In the genomic region with DNA sequence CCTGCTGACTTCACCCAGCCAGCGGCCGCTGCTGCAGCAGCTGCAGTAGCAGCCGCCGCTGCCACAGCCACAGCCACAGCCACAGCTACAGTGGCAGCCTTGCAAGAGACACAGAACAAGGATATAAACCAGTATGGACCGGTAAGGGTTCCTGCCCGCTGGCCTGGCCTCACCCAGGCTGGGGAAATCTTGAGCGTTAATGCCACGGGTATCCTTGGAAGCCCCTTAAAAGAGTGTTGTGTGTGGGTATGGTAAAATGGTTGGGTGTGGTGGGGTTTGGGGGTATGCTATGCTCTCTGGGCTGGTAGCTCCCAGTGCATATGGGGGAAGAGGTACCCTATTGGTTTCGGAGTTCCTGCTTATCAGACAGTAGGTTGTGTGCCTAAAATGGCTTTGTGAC, we compare ENCODE assay signal across 13 mouse cellular contexts. TPM values are rescaled to one million over a fixed set of nuclear protein-coding genes. Genes with fewer than 3 reads are reported as not detected.
DNase-seq lines count a peak whose midpoint lies in the region; ATAC-seq and TF ChIP-seq lines count a peak whose summit lies in the region.
"Had no signal": no experiment of that assay in that cellular context is flagged by ENCODE, and none has a peak within 500 bp of the region (broad histone marks: within the 10 kb centered on the region; RNA-seq: fewer than 3 reads in every experiment).

No protein-coding gene starts in this region.

- 0 out of 2 replicates have a peak overlapping the region, but pooled peaks have one; percentile 39 for H3K27ac ChIP-seq in heart, embryonic 16.5 days (ENCODE audit: low read length)
- H3K27ac ChIP-seq in liver, postnatal 0 days (ENCODE audit: low read depth): no peak overlapping the region
- H3K27ac ChIP-seq in liver, embryonic 11.5 days (ENCODE audit: low read depth, low read length): no peak overlapping the region
- H3K27ac ChIP-seq: embryonic facial prominence, embryonic 13.5 days; kidney, embryonic 15.5 days; limb, embryonic 13.5 days; liver, embryonic 14.5 days had no signal

- H3K4me2 ChIP-seq in heart, embryonic 16.5 days (ENCODE audit: low read depth, low read length): no peak overlapping the region
- H3K4me2 ChIP-seq in liver, postnatal 0 days (ENCODE audit: low read depth, low read length): no peak overlapping the region
- no peak overlapping the region for H3K4me2 ChIP-seq in liver, embryonic 11.5 days
- H3K4me2 ChIP-seq: embryonic facial prominence, embryonic 13.5 days; kidney, embryonic 15.5 days; limb, embryonic 13.5 days had no signal

- no peak for DNase-seq in heart, postnatal 10 days
- DNase-seq in liver, postnatal 0 days: no peak
- DNase-seq in liver, embryonic 11.5 days (ENCODE audit: low spot score): no peak
- DNase-seq in ZHBTc4 (ENCODE audit: low read depth, low spot score): peak; percentile 14
- no peak for DNase-seq in T-cell, adult 2 months (ENCODE audit: low spot score)
- DNase-seq: cerebellum, adult 11 months had no signal

- 79% methylated on average over 9 of the region's 9 CpGs for WGBS in heart, embryonic 16.5 days
- WGBS in liver, postnatal 0 days (ENCODE audit: insufficient replicate concordance): 81% methylated on average over 9 of the region's 9 CpGs
- WGBS in liver, embryonic 11.5 days: 88% methylated on average over 9 of the region's 9 CpGs

- intact Hi-C loops in heart, postnatal 10 days (cut with DNase I): loop anchor here (5.0 kb wide), 1 partner anchor 1148 kb away; no protein-coding TSS in a partner anchor

- H3K4me3 ChIP-seq in heart, embryonic 16.5 days (ENCODE audit: low read length): no peak overlapping the region
- H3K4me3 ChIP-seq in liver, postnatal 0 days (ENCODE audit: low read depth, low read length): no peak overlapping the region
- no peak overlapping the region for H3K4me3 ChIP-seq in liver, embryonic 11.5 days (ENCODE audit: low read depth, low read length)
- H3K4me3 ChIP-seq: embryonic facial prominence, embryonic 13.5 days; kidney, embryonic 15.5 days; limb, embryonic 13.5 days had no signal

- ATAC-seq in heart, embryonic 16.5 days (replicated peaks; ENCODE audit: extremely low read depth, insufficient read depth, low FRiP score): no peak
- 0 out of 2 replicates have a peak, but pooled peaks have one; percentile 6 for ATAC-seq in liver, postnatal 0 days
- ATAC-seq in liver, embryonic 11.5 days (replicated peaks; ENCODE audit: low FRiP score): no peak
- ATAC-seq in activated CD4-positive, CD25-positive, alpha-beta regulatory T cell, adult 4 months: peak; percentile 6

- H3K36me3 ChIP-seq in heart, embryonic 16.5 days (ENCODE audit: control insufficient read depth, insufficient read depth): peaks cover 52% of the 10 kb centered on the region
- peaks cover 65% of the 10 kb centered on the region for H3K36me3 ChIP-seq in liver, postnatal 0 days (replicated peaks; ENCODE audit: insufficient read depth, low read length)
- H3K36me3 ChIP-seq in liver, embryonic 11.5 days (ENCODE audit: control insufficient read depth, insufficient read depth, low read length): peaks cover 45% of the 10 kb centered on the region

- no peak overlapping the region for H3K9ac ChIP-seq in heart, embryonic 16.5 days (ENCODE audit: low read length)
- no peak overlapping the region for H3K9ac ChIP-seq in liver, postnatal 0 days (replicated peaks)
- no peak overlapping the region for H3K9ac ChIP-seq in liver, embryonic 11.5 days (ENCODE audit: low read depth, low read length)
- H3K9ac ChIP-seq: embryonic facial prominence, embryonic 13.5 days; kidney, embryonic 15.5 days; limb, embryonic 13.5 days; liver, embryonic 14.5 days had no signal

- peaks cover 13% of the 10 kb centered on the region for H3K4me1 ChIP-seq in heart, embryonic 16.5 days (ENCODE audit: control insufficient read depth, insufficient read depth, low read length)
- H3K4me1 ChIP-seq in liver, postnatal 0 days (ENCODE audit: insufficient read depth): peaks cover 7% of the 10 kb centered on the region; the same call in 1 of the 2 replicates
- no peaks in the 10 kb centered on the region; the same call in 1 of the 2 replicates for H3K4me1 ChIP-seq in liver, embryonic 11.5 days (replicated peaks; ENCODE audit: control insufficient read depth, insufficient read depth, low read length)
- H3K4me1 ChIP-seq: embryonic facial prominence, embryonic 13.5 days had no signal

- TF ChIP-seq EP300 in liver, postnatal 0 days (IDR thresholded peaks at IDR 0.05; ENCODE audit: low read depth): no peak

- TF ChIP-seq CTCF in liver, postnatal 0 days (IDR thresholded peaks at IDR 0.05; ENCODE audit: low read depth): no peak

- no peaks in the 10 kb centered on the region for H3K9me3 ChIP-seq in heart, embryonic 16.5 days (replicated peaks; ENCODE audit: control insufficient read depth, low read length)
- no peaks in the 10 kb centered on the region for H3K9me3 ChIP-seq in liver, postnatal 0 days (ENCODE audit: low read length)
- H3K9me3 ChIP-seq in liver, embryonic 11.5 days (ENCODE audit: control insufficient read depth, low read length): no peaks in the 10 kb centered on the region
- H3K9me3 ChIP-seq: embryonic facial prominence, embryonic 13.5 days; kidney, embryonic 15.5 days; limb, embryonic 13.5 days; megakaryocyte, embryonic 14.5 days had no signal

- no peaks in the 10 kb centered on the region for H3K27me3 ChIP-seq in heart, embryonic 16.5 days (ENCODE audit: control insufficient read depth, insufficient read depth, low read length)
- H3K27me3 ChIP-seq in liver, postnatal 0 days (ENCODE audit: insufficient read depth, low read length): no peaks in the 10 kb centered on the region
- H3K27me3 ChIP-seq in liver, embryonic 11.5 days (replicated peaks; ENCODE audit: control insufficient read depth, insufficient read depth, low read length): no peaks in the 10 kb centered on the region
- H3K27me3 ChIP-seq: embryonic facial prominence, embryonic 13.5 days; kidney, embryonic 15.5 days; limb, embryonic 13.5 days; megakaryocyte, embryonic 14.5 days had no signal

RNA-seq across cellular contexts. Expression of a gene that starts 48.2 kb away (rescaled TPM):
- polyA plus RNA-seq in heart, embryonic 16.5 days (2015; fragmentation: Nextera tagmentation; extraction: Ambion mirVana): 118 and 121 TPM in 2 replicates
- total RNA-seq in heart, postnatal 10 days (2021): 100 to 1,000 TPM; 248 to 271 TPM
- polyA plus RNA-seq in liver, postnatal 0 days (2015; fragmentation: Nextera tagmentation; extraction: Ambion mirVana): 36.0 and 38.4 TPM in 2 replicates
- 96.3 and 97.0 TPM in 2 replicates for polyA plus RNA-seq in liver, embryonic 11.5 days (2014; fragmentation: Nextera tagmentation; extraction: Ambion mirVana)
- polyA plus RNA-seq in activated CD4-positive, CD25-positive, alpha-beta regulatory T cell, adult 4 months (2017; shearing (Covaris generic)): 10 to 100 TPM; 23.8 to 28.5 TPM

Comparison
In these comparisons a context has a peak if more than half of its experiments do, and no peak if none do; other contexts are left out.
1. ATAC-seq: peak in liver, postnatal 0 days (single experiment) and activated CD4-positive, CD25-positive, alpha-beta regulatory T cell, adult 4 months (single experiment); none in heart, embryonic 16.5 days (single experiment) and liver, embryonic 11.5 days (single experiment).